Mouse (Mus musculus) cortical plate, adult 2 months (tissue): ENCODE results near the gene Mtmr4.

ENCODE experiments used
- CTCF ChIP-seq: fragments of 200-500 bp; IDR thresholded peaks from 2 replicates; pipeline ENCODE4 v1.5.1; 2011; ENCODE audit warnings: mild to moderate bottlenecking, control low read depth, low read length; ENCODE audit not compliant: insufficient read depth; ENCODE audit errors: extremely low read depth
- POLR2A ChIP-seq: fragments of 200-500 bp; IDR thresholded peaks from 2 replicates; pipeline ENCODE4 v1.6.1; 2011; ENCODE audit warnings: mild to moderate bottlenecking, low read length, control low read depth; ENCODE audit not compliant: insufficient read depth; ENCODE audit errors: extremely low read depth

- TF ChIP-seq CTCF (no peak), POLR2A (no peak)
These were observed 30.8 kb upstream of the Mtmr4 start for GRCm38 (mm10) chr11:87561208-87561607.
